Mouse (Mus musculus): ENCODE results near the gene Gm45021.

The Gm45021 gene

GRCm38 (mm10) chr6:48650041-48650440 lies 60.6 kb downstream of the Gm45021 start:
- ChIA-PET POLR2A (interaction anchor here in 1 of 4 experiments (0.6 kb wide), 1 partner anchor 228 kb away, joined by 8 read pairs; no protein-coding TSS in a partner anchor), CTCF (interaction anchor here in 3 of 4 experiments (0.5 to 1.0 kb wide), 3 partner anchors 35 to 122 kb away, joined by 3 to 7 read pairs (median 4); no protein-coding TSS in a partner anchor)

GRCm38 (mm10) chr6:48658721-48659120 lies 69.3 kb downstream of the Gm45021 start:
- ChIA-PET POLR2A (no interaction called here), CTCF (interaction anchor here in 2 of 4 experiments (0.5 to 1.0 kb wide), 2 partner anchors 156 to 616 kb away, joined by 5 to 6 read pairs; no protein-coding TSS in a partner anchor)

All from embryonic stem cell, embryonic (primary cell).